Mouse (Mus musculus) limb, embryonic 10.5 days (tissue): Measurements from ENCODE around the gene Myod1. TPM values are rescaled to one million over a fixed set of nuclear protein-coding genes. Genes with fewer than 3 reads are reported as not detected.

Experiments used
- DNase-seq: peaks from one replicate; pipeline ENCODE4 v3.0.0-alpha.2; 2017; ENCODE audit warnings: low spot score
- H3K27ac ChIP-seq: fragments of 300-500 bp; sonication (generic); 2 replicates; pipeline ENCODE4 v1.5.1; 2016; ENCODE audit warnings: mild to moderate bottlenecking
- H3K27me3 ChIP-seq: fragments of 300-500 bp; sonication (generic); 2 replicates; pipeline ENCODE4 v1.6.1; 2016; ENCODE audit warnings: low read depth, mild to moderate bottlenecking; ENCODE audit not compliant: poor library complexity, severe bottlenecking
- H3K36me3 ChIP-seq: fragments of 300-500 bp; sonication (generic); 2 replicates; pipeline ENCODE4 v1.6.1; 2016; ENCODE audit warnings: mild to moderate bottlenecking, moderate library complexity
- H3K4me1 ChIP-seq: fragments of 300-500 bp; sonication (generic); 2 replicates; pipeline ENCODE4 v1.6.1; 2016
- H3K4me3 ChIP-seq: fragments of 300-500 bp; sonication (generic); 2 replicates; pipeline ENCODE4 v1.5.1; 2016; ENCODE audit warnings: mild to moderate bottlenecking, moderate library complexity
- H3K9me3 ChIP-seq: fragments of 300-500 bp; sonication (generic); replicated peaks from 2 replicates; pipeline ENCODE4 v1.6.1; 2016; ENCODE audit warnings: mild to moderate bottlenecking
- WGBS: fragments of 180-500 bp; shearing (Covaris S2); methylation state at CpG from one replicate; pipeline ENCODE4 v1.1.7; 2016; 5-methylcytosine and 5-hydroxymethylcytosine counted together
- polyA plus RNA-seq: library from polyadenylated mRNA; unstranded; fragments of >200 nt; fragmentation: Nextera tagmentation; extraction: Ambion mirVana; gene quantifications from 2 replicates; pipeline ENCODE4 v1.2.1, GENCODE M21; 2016

Myod1 gene
- polyA plus RNA-seq: 1.3 and 13.8 TPM in 2 replicates

GRCm38 (mm10) chr7:46376172-46377007 lies at the start of gene Myod1:
Gene Myod1, plus strand, starts transcription at chr7:46376474.
- peaks cover 28% of the 10 kb centered on the region for H3K4me1 ChIP-seq
- H3K9me3 ChIP-seq: no peaks in the 10 kb centered on the region
- no peak for DNase-seq
- peaks cover 94% of the 10 kb centered on the region for H3K27me3 ChIP-seq
- 5% methylated on average over 44 of the region's 44 CpGs for WGBS
- peak within 1 kb of the TSS; percentile 42 for H3K4me3 ChIP-seq
- H3K36me3 ChIP-seq: no peaks in the 10 kb centered on the region
- no peak within 1 kb of the TSS for H3K27ac ChIP-seq

- 60% methylated on average over 4 of the region's 4 CpGs for WGBS
- Histone ChIP-seq H3K27me3 (no peaks in the 10 kb centered on the region), H3K4me3 (no peak overlapping the region), H3K4me1 (no peaks in the 10 kb centered on the region), H3K27ac (no peak overlapping the region), H3K36me3 (no peaks in the 10 kb centered on the region), H3K9me3 (no peaks in the 10 kb centered on the region)
- DNase-seq: no peak
Measured at GRCm38 (mm10) chr7:46327896-46328295, 48.4 kb upstream of the Myod1 start.

- Histone ChIP-seq H3K9me3 (no peaks in the 10 kb centered on the region), H3K4me3 (no peak overlapping the region), H3K27me3 (0 out of 2 replicates have a peak, but pooled peaks cover 3% of the 10 kb centered on the region), H3K4me1 (peaks cover 14% of the 10 kb centered on the region), H3K27ac (no peak overlapping the region), H3K36me3 (no peaks in the 10 kb centered on the region)
- 90% methylated on average over 9 of the region's 9 CpGs for WGBS
- no peak for DNase-seq
Measured at GRCm38 (mm10) chr7:46337397-46337796, 38.9 kb upstream of the Myod1 start.

- Histone ChIP-seq H3K4me1 (peaks cover 14% of the 10 kb centered on the region), H3K4me3 (no peak overlapping the region), H3K27ac (no peak overlapping the region), H3K36me3 (no peaks in the 10 kb centered on the region), H3K9me3 (no peaks in the 10 kb centered on the region), H3K27me3 (0 out of 2 replicates have a peak, but pooled peaks cover 3% of the 10 kb centered on the region)
- WGBS: 13% methylated on average over 3 of the region's 3 CpGs
- DNase-seq: peak; percentile 79
Measured at GRCm38 (mm10) chr7:46339818-46340217, 36.5 kb upstream of the Myod1 start.

- Histone ChIP-seq H3K27me3 (0 out of 2 replicates have a peak, but pooled peaks cover 3% of the 10 kb centered on the region), H3K36me3 (no peaks in the 10 kb centered on the region), H3K27ac (no peak overlapping the region), H3K9me3 (no peaks in the 10 kb centered on the region), H3K4me3 (no peak overlapping the region), H3K4me1 (peaks cover 14% of the 10 kb centered on the region)
- no peak for DNase-seq
- WGBS: 76% methylated on average over 5 of the region's 5 CpGs
Measured at GRCm38 (mm10) chr7:46340295-46340694, 36.0 kb upstream of the Myod1 start.

- H3K4me3 ChIP-seq: no peak overlapping the region
- H3K27me3 ChIP-seq: peaks cover 4% of the 10 kb centered on the region; the same call in 1 of the 2 replicates
- H3K36me3 ChIP-seq: no peaks in the 10 kb centered on the region
- H3K4me1 ChIP-seq: peaks cover 14% of the 10 kb centered on the region
- DNase-seq: no peak
- WGBS: 84% methylated on average over 9 of the region's 9 CpGs
- H3K9me3 ChIP-seq: no peaks in the 10 kb centered on the region
- H3K27ac ChIP-seq: no peak overlapping the region
Measured at GRCm38 (mm10) chr7:46341471-46341870, 34.8 kb upstream of the Myod1 start.

GRCm38 (mm10) chr7:46347692-46348091 lies 28.6 kb upstream of the Myod1 start:
- DNase-seq: peak; percentile 43
- 53% methylated on average over 4 of the region's 4 CpGs for WGBS
- Histone ChIP-seq H3K4me3 (no peak overlapping the region), H3K27me3 (peaks cover 48% of the 10 kb centered on the region), H3K9me3 (no peaks in the 10 kb centered on the region), H3K4me1 (peaks cover 8% of the 10 kb centered on the region), H3K27ac (no peak overlapping the region), H3K36me3 (no peaks in the 10 kb centered on the region)

GRCm38 (mm10) chr7:46348813-46349212 lies 27.5 kb upstream of the Myod1 start:
- peak; percentile 32 for DNase-seq
- Histone ChIP-seq H3K27ac (no peak overlapping the region), H3K27me3 (peaks cover 48% of the 10 kb centered on the region), H3K4me1 (peaks cover 8% of the 10 kb centered on the region), H3K36me3 (no peaks in the 10 kb centered on the region), H3K9me3 (no peaks in the 10 kb centered on the region), H3K4me3 (peak overlapping the region; percentile 25; the same call in 1 of the 2 replicates)
- WGBS: 5% methylated on average over 24 of the region's 36 CpGs

- Histone ChIP-seq H3K36me3 (no peaks in the 10 kb centered on the region), H3K27ac (no peak overlapping the region), H3K4me1 (peaks cover 8% of the 10 kb centered on the region), H3K4me3 (no peak overlapping the region), H3K9me3 (no peaks in the 10 kb centered on the region), H3K27me3 (peaks cover 48% of the 10 kb centered on the region)
- no peak for DNase-seq
- 61% methylated on average over 9 of the region's 9 CpGs for WGBS
Measured at GRCm38 (mm10) chr7:46350119-46350702, 26.1 kb upstream of the Myod1 start.

GRCm38 (mm10) chr7:46352748-46353147 lies 23.5 kb upstream of the Myod1 start:
- Histone ChIP-seq H3K4me1 (peaks cover 8% of the 10 kb centered on the region), H3K4me3 (no peak overlapping the region), H3K9me3 (no peaks in the 10 kb centered on the region), H3K27ac (no peak overlapping the region), H3K27me3 (peaks cover 34% of the 10 kb centered on the region), H3K36me3 (no peaks in the 10 kb centered on the region)
- no peak for DNase-seq
- WGBS: 62% methylated on average over 2 of the region's 2 CpGs

GRCm38 (mm10) chr7:46353216-46353615 lies 23.1 kb upstream of the Myod1 start:
- no peak for DNase-seq
- Histone ChIP-seq H3K4me3 (no peak overlapping the region), H3K9me3 (no peaks in the 10 kb centered on the region), H3K4me1 (peaks cover 8% of the 10 kb centered on the region), H3K36me3 (no peaks in the 10 kb centered on the region), H3K27me3 (peaks cover 30% of the 10 kb centered on the region), H3K27ac (no peak overlapping the region)
- WGBS: 61% methylated on average over 8 of the region's 8 CpGs

GRCm38 (mm10) chr7:46353875-46354274 lies 22.4 kb upstream of the Myod1 start:
- no peak for DNase-seq
- Histone ChIP-seq H3K27me3 (peaks cover 23% of the 10 kb centered on the region), H3K36me3 (no peaks in the 10 kb centered on the region), H3K4me3 (no peak overlapping the region), H3K9me3 (no peaks in the 10 kb centered on the region), H3K4me1 (peaks cover 3% of the 10 kb centered on the region), H3K27ac (no peak overlapping the region)
- WGBS: 70% methylated on average over 4 of the region's 4 CpGs

GRCm38 (mm10) chr7:46361776-46362175 lies 14.5 kb upstream of the Myod1 start:
- H3K9me3 ChIP-seq: no peaks in the 10 kb centered on the region
- no peaks in the 10 kb centered on the region for H3K4me1 ChIP-seq
- H3K4me3 ChIP-seq: no peak overlapping the region
- no peak for DNase-seq
- H3K36me3 ChIP-seq: no peaks in the 10 kb centered on the region
- no peak overlapping the region for H3K27ac ChIP-seq
- 0 out of 2 replicates have a peak, but pooled peaks cover 8% of the 10 kb centered on the region for H3K27me3 ChIP-seq
